Mouse (Mus musculus) ES-E14 (cell line): Measurements from ENCODE around the gene Vps11.

Experiments used
- CHD2 ChIP-seq: IDR thresholded peaks from 2 replicates; pipeline ENCODE4 v1.6.1; 2014; ENCODE audit warnings: mild to moderate bottlenecking, low read depth, low read length, inconsistent platforms
- HCFC1 ChIP-seq: IDR thresholded peaks from 2 replicates; pipeline ENCODE4 v1.6.1; 2012; ENCODE audit warnings: low read length, inconsistent platforms, borderline replicate concordance; ENCODE audit not compliant: insufficient read depth
- MAFK ChIP-seq: IDR thresholded peaks from 2 replicates; pipeline ENCODE4 v1.6.1; 2014; ENCODE audit warnings: mild to moderate bottlenecking, low read depth, low read length, inconsistent platforms; ENCODE audit not compliant: insufficient read depth
- ZC3H11A ChIP-seq: IDR thresholded peaks from 2 replicates; pipeline ENCODE4 v1.6.1; 2012; ENCODE audit warnings: low read depth, mild to moderate bottlenecking, inconsistent platforms, low read length, borderline replicate concordance
- ZNF384 ChIP-seq: IDR thresholded peaks from 2 replicates; pipeline ENCODE4 v1.6.1; 2012; ENCODE audit warnings: low read depth, low read length, inconsistent platforms

DNA sequence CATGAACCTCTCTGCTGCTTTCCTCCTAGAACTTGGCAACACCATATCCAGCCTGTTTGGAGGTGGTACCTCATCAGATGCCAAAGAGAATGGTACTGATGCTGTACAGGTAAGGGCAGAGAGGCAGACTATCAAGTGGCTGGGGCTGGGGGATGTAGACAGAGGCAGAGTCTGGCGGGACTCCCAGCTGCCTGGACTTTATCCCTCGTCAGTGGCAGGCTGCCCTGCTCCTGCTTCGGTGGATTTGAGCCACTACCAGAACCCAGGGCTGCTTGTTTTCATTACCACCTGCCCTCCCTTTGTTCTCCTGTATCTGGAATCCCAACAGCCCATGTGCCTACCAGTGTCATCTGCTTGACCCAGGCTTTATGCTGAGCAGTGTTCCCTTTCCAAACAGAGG is 25.8 kb upstream of the Vps11 start:
- TF ChIP-seq ZNF384 (no peak), MAFK (no peak), CHD2 (no peak), HCFC1 (no peak), ZC3H11A (no peak)
